Mouse (Mus musculus) kidney, adult 9 months (tissue): ENCODE data around the gene Muc2.
"Not testable (repeated sequence)": the region's sequence is repeated elsewhere in the genome, so short reads cannot be mapped to it uniquely, and the experiment has no call there.

Experiments used
- DNase-seq: peaks from one replicate; pipeline ENCODE4 v3.0.0; 2022

Gene Muc2

DNA sequence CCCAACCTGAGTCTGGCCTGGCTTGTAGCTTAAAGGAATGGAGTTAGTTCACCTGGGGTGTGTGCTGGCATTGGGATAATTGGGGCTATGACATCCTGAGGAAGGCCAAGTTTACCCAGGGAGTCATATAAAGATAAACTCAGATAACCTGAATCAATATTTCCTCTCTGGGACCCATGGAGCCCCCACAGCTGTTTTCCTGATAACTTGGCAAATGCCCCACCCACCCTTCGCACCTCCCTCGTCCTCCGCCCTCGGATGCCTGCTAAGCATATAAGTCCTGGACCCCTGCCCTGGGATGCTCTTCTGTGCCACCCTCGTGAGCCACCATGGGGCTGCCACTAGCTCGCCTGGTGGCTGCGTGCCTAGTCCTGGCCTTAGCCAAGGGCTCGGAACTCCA lies at the start of gene Muc2:
Gene Muc2, plus strand, starts transcription at position 301 of the 400 bp plus-strand sequence.
- DNase-seq, result no peak

GRCm38 (mm10) chr7:141642375-141642774 lies 47.8 kb upstream of the Muc2 start:
- DNase-seq, result peak; percentile 36

- DNase-seq, result peak; percentile 14
Observed at GRCm38 (mm10) chr7:141643160-141643559, 47.0 kb upstream of the Muc2 start.

- no peak for DNase-seq
Observed at GRCm38 (mm10) chr7:141647083-141647482, 43.1 kb upstream of the Muc2 start.

DNA sequence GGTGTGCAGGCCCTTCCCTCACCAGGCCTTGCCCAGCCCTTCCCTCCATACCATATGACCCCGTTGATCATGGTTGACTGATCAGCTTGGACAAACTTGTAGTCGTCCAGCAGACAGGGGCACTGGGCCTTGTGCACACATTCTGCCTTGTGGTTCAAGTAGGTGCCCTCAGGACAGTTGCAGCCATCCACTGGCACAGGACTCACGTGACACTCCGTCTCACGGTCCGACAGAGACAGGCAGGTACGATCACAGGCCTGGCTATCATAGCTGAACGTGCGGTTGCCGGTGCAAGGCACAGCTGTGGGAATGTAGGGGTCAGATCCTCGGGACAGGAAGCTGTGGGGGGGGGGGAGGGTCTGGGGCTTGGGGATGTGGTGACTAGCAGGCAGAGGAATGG lies 42.3 kb upstream of the Muc2 start:
- no peak for DNase-seq

DNA sequence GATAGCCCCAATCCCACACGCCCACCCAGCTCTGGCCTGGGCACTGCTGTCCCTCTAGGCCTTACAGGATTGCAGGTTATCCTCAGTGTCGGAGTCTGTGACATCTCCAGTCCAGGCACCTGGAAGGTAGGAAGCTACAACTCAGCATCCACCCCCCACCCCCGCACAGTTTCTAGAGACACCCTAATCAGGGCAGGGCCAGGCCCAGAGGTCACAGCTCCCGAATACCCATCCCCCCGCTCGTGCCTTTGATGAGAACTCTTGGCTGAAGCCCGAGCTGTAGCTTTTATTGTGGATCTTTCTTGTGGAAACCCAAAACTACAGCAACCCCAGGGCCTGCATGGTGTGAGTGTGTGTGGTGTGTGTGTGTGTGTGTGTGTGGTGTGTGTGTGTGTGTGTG lies 37.9 kb upstream of the Muc2 start:
- no peak for DNase-seq

DNA sequence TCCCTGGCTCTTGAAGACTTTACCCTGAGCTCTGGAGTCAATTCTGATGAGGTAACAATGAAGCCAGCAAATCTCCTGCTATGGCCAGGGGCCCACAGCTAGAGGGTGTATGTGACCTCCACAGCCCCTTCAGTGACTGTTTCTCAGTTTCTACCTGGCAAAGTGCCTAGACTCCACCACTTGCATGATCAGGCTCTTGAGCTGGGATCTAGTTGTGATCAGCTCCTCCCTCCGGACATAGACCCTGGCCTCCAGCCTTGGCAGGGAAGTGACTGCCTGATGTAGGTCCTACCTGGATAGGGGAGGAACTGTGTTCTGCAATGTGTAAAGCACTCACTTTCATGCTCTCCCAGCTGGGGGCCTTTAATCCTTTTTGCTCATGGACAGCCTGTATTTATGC lies 29.8 kb upstream of the Muc2 start:
- peak; percentile 49 for DNase-seq

GRCm38 (mm10) chr7:141661481-141661880 lies 28.7 kb upstream of the Muc2 start:
- no peak for DNase-seq

DNA sequence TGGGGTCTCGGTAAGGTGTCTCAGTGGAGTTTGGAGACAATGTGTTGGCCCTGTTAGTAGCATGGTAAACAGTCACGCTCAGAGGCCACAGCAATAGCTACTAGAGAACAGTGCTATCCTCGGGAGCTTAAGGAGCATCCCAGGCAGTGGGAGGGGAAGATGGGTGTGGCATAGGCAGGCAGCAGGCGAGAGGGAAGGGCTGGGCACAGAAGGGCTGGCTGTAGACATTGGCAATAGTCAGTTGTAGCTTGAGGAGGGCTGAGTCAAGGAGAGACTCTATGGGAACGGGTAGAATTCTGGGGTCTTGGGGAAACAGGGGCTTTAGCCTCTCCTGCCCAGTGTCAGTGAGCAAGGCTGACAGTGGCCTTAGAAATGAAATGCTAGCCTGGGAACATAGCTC lies 27.9 kb upstream of the Muc2 start:
- DNase-seq, result no peak

DNA sequence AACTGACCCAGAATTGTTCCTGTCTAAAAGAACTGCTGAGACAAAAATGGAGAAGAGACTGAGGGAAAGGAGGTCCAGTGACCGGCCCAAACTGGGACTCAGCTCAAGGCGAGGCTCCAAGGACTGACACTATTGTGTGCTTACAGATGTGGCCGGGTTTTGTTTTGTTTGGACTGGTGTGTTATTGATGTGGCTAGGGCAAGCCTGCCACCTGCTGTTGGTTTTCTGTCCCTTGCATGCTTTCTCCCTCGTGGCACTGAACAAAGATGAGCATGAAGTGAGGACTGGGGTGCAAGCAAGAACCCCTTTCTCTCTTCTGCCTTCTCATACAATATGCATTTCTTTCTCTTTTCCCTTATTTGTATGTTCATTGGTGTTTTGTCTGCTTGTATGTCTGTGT lies 23.9 kb upstream of the Muc2 start:
- DNase-seq, result peak; percentile 75

- DNase-seq, result not testable (repeated sequence)
Observed at GRCm38 (mm10) chr7:141669097-141669496, 21.0 kb upstream of the Muc2 start.

DNA sequence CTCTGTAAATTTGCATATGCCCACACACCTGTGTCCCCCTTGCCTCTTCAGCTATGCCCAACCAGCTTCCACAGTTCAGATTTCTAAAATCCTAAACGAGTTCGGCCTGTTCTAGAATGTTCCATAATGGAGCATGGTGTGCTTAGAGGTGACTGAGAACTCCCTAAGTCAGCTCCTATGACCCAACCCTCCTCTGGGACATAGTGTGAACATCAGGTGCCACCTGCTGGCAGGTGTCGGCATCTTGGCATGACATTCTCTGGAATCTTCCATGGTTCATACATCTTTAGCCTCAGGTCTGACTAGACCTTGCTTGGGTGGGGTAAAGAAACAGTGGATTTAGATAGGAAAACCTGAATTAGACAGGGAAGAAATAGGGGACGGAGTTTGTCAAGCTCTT lies 19.1 kb upstream of the Muc2 start:
- peak; percentile 62 for DNase-seq

GRCm38 (mm10) chr7:141671626-141672291 lies 18.4 kb upstream of the Muc2 start:
- DNase-seq, result no peak

- no peak for DNase-seq
Observed at GRCm38 (mm10) chr7:141678922-141679321, 11.2 kb upstream of the Muc2 start.

DNA sequence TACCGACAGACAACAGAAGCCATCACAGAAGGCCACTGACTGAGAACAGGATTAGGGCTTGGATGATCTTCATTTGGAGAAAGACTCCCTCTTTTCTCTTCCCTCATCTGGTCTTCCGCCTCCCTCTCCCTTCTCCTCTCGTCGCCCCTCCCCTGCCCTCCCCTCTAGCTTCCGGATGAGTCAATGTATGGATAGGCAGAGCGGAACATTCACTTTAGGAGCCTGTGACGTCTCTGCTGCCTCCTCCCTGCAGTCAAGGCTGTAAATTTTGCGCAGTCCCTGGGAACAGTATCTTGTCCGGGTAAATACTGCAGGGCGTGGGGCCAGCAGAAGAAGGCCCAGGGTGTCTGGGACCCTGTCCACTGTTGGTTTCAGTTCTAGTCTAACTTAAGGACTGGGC lies 2.8 kb upstream of the Muc2 start:
- no peak for DNase-seq

GRCm38 (mm10) chr7:141693591-141694273 lies 3.6 kb downstream of the Muc2 start:
- peak; percentile 55 for DNase-seq

- DNase-seq, result no peak
Observed at GRCm38 (mm10) chr7:141694274-141694639, 4.1 kb downstream of the Muc2 start.

GRCm38 (mm10) chr7:141696538-141696937 lies 6.4 kb downstream of the Muc2 start:
- no peak for DNase-seq

DNA sequence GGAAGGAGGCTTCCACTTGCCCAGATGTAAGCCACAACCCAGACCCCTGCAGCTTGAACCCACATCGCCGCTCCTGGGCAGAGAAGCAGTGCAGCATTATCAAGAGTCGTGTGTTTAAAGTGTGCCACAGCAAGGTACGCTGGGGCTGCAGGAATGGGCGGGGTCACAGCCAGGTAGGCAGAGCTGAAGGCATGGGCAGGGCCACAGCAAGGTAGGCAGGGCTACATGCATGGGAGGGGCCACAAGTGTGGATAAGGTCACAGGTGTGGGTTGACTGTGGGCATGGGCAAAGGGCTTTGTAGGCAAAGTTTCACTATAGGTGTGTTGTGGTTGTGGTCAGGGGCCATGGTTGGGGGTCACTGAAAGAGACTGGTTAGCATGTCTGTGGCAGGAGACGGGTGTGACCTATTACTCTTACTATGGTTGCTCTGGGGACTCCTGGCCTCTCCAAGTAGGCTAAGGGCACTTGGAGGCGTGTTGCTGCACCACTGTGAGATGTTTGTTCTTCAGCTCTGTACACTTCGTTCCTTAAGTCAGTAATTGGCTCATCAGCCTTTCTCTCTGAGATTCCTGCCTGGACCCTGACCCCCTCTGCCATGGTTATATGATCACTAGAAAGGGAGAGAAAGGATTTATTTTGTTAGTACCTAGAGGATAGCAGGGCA lies 9.5 kb downstream of the Muc2 start:
- no peak for DNase-seq

DNA sequence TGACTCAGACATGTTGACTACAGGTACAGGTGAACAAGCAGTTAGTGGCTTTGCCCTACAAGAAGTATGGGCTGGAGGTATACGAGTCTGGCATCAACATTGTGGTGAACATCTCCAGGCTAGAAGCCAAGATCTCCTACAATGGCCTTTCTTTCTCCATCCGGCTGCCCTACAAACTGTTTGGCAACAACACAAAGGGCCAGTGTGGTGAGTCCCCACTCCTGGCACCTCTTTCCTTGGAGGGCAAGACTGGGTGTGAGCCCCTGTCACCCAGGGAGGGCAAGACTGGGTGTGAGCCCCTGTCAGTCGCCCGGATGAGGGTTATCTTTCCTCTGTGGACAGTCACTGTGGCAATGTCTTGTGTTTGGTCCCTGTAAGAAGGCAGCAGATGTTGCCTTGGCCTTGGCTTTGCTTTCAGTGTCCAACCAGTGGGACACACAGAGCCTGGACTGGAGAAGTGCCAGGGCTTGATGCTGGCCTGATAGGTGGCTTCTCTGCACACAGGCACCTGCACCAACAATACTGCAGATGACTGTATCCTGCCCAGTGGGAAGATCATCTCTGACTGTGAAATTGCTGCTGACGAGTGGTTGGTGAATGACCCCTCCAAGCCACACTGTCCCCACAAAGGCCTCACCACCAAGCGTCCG lies 57.4 kb downstream of the Muc2 start:
- DNase-seq, result no peak

DNA sequence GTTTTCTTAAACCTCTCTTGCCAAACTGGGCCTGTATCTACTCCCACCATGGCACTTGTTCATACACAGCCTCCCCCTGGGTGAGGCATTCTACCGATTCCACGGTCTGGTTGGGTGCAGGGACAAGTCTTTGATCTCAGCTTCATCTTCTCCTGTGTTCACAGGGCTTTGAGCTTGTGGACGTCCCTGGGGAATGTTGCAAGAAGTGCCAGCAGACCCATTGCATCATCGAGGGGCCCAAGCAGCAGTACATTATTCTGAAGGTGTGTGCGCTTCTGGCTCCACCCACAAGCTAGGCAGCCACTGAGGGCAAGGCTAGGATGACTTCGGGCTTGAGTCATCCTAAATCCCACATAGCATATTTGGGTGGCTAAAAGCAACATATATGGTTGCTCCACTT lies 62.4 kb downstream of the Muc2 start:
- DNase-seq, result no peak

DNA sequence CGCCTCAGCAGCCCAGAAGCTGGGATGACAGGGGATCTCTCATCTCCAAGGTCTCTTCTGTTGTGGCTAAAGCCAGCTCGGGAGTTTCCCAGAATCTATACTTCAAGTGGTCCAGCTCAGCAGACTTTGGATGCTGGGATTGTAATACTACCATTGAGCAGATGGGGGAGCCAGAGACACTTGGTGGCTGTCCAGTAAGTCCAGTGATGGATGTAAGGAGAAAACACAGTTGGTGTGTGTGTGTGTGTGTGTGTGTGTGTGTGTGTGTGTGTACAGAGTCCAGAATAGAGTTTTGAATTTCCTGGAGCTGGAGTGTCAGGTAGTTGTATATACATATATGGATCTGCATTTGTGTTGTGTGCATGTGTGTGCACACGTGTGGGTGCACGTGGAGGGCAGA lies 65.7 kb downstream of the Muc2 start:
- DNase-seq, result peak; percentile 78

DNA sequence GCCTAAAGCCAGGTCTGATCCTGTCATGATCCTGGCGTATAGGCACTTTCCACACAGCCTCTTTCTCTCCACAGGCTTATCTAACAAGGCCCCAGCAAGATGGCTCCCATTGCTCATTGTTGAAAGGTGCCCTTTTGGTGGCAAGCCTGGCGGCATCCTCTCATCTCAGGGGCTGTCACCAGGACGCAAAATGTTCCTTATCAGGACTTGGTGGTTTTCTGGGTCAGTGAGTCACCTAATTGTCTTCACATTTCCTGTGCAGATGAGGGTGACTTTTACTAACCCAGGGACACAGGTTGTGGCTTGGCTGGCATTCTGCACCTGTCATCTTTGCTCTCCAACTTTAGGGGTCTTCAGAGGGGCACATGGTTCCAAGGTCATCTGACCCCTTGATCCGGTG lies 68.2 kb downstream of the Muc2 start:
- DNase-seq, result no peak

- DNase-seq, result no peak
Observed at GRCm38 (mm10) chr7:141770521-141770920, 80.4 kb downstream of the Muc2 start.
